Mouse (Mus musculus) embryo, embryonic 11.5 days (tissue): ENCODE results near the gene Cabp2.
"Not testable (repeated sequence)": the region's sequence is repeated elsewhere in the genome, so short reads cannot be mapped to it uniquely, and the experiment has no call there.

Experiments used
- DNase-seq: peaks from one replicate; pipeline ENCODE4 v3.0.0-alpha.2; 2012; ENCODE audit warnings: low read depth, low spot score

Cabp2 gene

GRCm38 (mm10) chr19:4055947-4056693 is 25.3 kb upstream of the Cabp2 start:
- no peak for DNase-seq

GRCm38 (mm10) chr19:4056727-4057126 is 24.7 kb upstream of the Cabp2 start:
- DNase-seq, result no peak

DNA sequence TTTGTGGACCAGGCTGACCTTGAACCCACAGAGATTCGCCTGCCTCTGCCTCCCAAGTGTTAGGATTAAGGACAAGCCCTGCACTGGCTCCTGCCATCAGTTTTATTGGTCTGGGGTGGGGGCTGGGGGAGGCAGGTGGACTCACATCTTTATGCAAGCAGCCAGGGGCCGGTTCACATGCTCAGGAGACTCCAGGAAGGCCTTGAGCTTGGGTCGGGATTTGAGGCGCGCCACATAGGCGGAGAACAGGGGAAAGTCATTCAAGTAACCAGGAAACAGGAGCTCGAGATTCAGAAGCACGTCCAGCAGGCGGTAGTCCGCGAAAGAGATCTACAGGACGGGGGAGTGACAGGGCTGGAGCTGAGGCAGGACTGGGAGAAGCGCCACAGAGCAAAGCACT is 24.0 kb upstream of the Cabp2 start:
- no peak for DNase-seq

- no peak for DNase-seq
These were observed 23.4 kb upstream of the Cabp2 start for GRCm38 (mm10) chr19:4057962-4058361.

- DNase-seq, result no peak
These were observed 22.8 kb upstream of the Cabp2 start for GRCm38 (mm10) chr19:4058581-4058980.

DNA sequence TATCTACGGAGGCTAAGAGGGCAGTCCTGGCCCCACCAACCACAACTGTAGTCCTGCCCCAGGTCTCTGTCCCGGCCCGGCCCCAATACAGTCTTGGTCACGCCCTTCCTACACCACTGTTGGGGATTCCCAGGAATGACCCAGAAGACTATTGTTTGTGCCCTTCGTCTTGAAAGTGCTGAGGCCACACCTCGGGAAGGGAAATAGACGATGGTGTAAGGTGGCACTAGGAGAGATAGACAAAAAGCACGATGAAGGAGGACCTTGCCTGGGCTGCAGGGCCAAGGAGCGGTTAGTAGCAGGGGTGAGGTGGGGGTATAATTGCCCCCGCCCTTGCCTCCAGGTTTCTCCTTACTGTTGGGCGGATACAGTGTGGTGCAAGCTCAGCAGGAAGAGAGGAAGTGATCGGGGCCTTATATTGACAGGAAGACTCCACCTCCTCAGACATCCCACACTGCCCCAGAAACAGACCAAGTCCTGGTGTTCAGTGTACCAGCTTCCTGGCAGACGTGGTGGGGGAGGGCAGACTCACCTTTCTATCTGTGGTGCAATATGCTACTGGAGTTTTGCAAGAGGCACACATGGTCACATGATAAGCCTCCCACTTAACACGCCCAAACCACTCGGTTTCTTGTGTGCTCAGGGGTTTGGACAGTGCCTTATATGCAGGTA is 22.2 kb upstream of the Cabp2 start, which contains the start of gene Gstp3:
Gene Gstp3, minus strand, starts transcription at position 501 of the 672 bp plus-strand sequence.
- no peak for DNase-seq

GRCm38 (mm10) chr19:4060044-4060898 is 21.1 kb upstream of the Cabp2 start:
- not testable (repeated sequence) for DNase-seq

DNA sequence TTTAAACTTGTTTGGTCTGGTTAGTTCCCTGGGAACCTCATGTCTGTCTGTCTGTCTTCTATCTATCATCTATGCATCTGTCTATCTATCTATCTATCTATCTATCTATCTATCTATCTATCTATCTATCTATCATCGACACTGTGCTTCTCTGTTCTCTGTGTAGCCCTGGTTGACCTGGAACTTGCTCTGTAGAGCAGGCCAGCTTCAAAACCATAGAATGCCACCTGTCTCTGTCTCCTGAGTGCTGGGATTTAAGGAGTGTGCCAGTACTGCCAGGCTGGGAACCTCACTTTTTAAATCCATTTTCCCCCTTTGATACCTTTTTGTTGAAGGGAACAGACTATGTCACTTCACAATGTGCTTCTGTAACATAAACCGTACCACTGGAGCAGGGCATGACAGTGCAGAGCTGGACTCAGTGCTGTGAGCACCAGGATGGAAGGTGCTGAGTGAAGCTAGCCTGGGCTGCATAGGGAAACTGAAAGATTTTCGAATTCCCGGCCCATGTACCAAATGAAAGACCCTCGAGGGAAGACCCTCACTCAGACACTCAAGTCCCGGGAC is 20.4 kb upstream of the Cabp2 start:
- DNase-seq, result no peak

GRCm38 (mm10) chr19:4063357-4063756 is 18.0 kb upstream of the Cabp2 start:
- not testable (repeated sequence) for DNase-seq

DNA sequence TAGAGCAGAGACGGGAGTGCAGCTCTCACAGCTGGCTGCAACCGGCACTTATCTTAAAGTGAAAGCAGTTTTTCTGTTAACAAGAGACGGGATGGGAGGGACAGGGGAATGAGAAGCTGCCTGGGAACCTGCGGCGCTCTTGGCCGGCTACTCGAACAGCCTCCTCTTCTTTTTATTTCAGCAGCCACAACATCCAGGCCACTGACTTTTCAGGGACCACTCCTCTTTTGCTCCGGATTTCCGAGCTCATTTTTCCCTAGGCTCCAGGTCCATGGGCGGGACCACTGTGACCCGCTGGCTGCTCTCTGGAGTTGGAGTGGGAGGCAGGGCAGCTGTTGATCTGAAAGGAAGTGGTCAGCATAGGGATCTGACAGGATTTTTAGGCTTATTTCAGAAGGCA is 16.9 kb upstream of the Cabp2 start:
- DNase-seq, result not testable (repeated sequence)

DNA sequence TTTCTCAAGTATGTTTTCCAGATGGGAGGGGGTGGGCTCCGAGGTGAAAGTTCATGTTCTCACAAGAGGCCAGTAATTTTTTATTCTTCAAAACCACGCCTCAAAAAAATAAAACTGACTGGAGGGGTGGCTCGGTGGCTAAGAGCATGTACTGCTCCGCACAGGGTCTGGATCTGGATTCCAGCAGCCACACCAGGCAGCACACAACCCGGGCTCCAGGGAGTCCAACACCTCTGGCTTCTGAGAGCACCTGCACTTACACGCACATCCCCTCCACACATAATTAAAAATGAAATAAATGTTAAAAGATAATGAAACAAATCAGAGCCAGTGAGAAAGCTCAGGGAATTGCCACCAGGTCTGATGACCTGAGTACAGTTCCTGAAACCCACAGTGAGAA is 15.1 kb upstream of the Cabp2 start:
- no peak for DNase-seq

DNA sequence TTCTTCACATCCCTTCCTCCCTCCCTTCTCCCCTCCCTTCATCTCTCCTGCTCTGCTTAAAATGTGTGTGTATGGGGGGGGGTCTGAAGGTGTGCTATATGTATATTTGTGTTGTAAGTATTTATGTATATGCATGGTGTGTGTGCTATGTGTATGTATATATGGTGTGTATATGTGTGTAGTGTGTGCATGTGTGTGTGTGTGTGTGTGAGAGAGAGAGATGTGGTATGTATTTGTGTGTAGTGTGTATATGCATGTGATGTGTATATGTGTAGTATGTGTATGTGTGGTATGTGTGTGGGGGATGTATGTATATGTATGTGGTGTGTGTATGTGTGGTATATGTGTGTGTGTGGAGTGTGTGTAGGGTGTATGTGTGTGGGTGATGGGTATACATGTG is 14.5 kb upstream of the Cabp2 start:
- no peak for DNase-seq

DNA sequence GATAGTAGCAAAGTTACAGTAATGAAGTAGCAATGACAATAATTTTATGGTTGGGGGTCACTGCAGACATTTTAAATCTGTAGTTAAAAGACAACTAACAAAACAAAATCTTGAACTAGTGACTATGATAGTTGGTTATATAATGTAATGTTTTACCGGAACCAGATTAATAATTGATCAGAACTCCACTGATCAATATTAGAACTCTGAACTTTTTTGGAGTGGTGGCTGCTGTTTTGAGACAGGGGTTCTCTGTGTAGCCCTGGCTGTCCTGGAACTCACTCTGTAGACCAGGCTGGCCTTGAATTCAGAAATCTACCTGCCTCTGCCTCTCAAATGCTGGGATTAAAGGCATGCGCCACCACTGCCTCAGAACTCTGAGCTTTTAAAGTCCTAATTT is 13.1 kb upstream of the Cabp2 start:
- not testable (repeated sequence) for DNase-seq

GRCm38 (mm10) chr19:4068717-4069410 is 12.5 kb upstream of the Cabp2 start:
- no peak for DNase-seq

GRCm38 (mm10) chr19:4070311-4070710 is 11.1 kb upstream of the Cabp2 start:
- no peak for DNase-seq

DNA sequence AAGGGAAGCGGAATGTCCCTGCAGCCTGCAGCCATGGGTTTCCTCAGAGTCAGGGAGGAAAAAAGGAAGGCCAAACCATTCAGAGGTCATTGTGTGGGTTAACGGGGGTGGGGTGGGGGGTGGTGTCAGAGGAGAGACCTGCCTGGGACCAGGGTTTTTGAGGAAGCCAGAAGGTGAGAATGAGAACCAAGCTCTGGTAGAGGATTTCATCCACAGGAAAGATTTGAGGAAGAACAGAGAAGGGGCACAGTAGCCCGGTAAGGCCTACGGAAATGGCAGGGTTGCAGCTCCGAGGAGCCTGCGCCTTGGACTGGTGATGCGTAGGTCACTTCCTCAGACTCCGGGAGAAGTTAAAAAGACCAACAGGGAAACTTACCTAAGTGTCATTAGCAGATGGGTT is 10.6 kb upstream of the Cabp2 start:
- no peak for DNase-seq

- DNase-seq, result no peak
These were observed 10.0 kb upstream of the Cabp2 start for GRCm38 (mm10) chr19:4071406-4071805.

- DNase-seq, result no peak
These were observed 8.5 kb upstream of the Cabp2 start for GRCm38 (mm10) chr19:4072706-4073424.

DNA sequence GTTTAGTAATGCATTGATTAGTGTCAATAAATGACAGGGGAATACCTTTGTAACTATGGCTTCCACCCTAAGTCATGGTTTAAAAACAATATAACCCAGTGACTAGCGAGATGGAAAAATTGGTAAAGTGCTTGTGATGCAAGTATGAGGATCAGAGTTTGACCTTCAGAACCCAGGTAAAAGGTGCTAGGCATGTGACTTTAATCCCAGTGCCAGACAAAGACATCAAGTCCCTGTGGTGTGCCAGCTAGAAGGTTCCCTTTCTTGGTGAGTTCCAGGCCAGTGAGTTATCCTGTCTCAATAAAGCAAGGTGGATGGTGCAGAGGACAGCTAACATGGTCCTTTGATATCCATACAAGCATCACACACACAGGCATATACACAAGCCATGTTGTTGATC is 5.8 kb upstream of the Cabp2 start:
- DNase-seq, result no peak

- no peak for DNase-seq
These were observed 1.8 kb upstream of the Cabp2 start for GRCm38 (mm10) chr19:4079594-4079993.
